Mouse (Mus musculus) 3134 (cell line): ENCODE data around the gene Fads3.

Source experiments
- DNase-seq: peaks from one replicate; pipeline ENCODE4 v3.0.0-alpha.2; 2011; ENCODE audit warnings: low spot score; ENCODE audit not compliant: insufficient read length; ENCODE audit errors: extremely low read depth

Gene Fads3

DNA sequence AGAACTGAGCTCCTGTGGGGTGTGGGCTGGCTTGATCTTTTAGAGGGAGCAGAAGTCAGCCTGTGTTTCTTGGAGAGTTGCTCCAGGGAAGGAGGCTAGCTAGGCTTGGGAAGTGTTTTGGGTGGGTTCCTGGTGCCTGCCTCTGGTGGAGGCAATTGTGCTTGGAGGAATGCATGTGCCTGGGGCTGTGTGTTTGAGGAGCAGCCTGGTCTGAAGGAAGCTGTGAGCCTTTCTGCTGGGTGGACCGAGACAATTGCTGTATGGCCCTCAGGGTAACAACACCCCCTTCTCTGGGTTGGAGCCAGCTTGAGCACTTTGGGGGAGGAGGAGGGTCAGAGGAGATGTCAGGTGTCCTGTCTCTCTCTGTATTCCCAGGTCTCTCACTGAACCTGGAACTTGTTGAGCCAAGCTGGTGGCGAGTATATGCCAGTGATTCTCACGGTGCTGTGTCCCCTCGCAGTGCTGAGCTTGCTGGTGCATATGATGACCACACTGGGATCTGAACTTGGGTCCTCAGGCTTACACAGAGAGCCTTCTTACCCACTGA lies 22.1 kb upstream of the Fads3 start:
- DNase-seq, result no peak

DNA sequence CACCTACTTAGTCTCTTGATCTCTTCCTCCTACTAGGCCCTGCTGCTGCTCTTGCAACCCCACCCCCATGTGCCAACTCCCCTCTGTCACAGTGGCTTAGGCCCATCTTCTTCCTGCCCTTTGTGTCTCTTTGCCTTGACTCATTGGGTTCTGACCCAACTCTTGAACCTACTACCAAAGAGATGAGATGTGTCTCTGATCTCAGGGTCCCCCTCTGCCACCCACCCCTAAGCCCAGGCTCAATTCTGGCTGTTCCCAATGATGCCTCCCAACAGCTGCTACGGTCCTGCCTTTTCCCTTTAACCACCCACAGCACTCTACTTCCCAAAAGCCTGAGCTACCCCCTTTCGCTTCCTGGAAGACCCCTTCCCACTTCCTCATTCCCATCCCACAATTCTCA lies 19.4 kb upstream of the Fads3 start:
- no peak for DNase-seq

DNA sequence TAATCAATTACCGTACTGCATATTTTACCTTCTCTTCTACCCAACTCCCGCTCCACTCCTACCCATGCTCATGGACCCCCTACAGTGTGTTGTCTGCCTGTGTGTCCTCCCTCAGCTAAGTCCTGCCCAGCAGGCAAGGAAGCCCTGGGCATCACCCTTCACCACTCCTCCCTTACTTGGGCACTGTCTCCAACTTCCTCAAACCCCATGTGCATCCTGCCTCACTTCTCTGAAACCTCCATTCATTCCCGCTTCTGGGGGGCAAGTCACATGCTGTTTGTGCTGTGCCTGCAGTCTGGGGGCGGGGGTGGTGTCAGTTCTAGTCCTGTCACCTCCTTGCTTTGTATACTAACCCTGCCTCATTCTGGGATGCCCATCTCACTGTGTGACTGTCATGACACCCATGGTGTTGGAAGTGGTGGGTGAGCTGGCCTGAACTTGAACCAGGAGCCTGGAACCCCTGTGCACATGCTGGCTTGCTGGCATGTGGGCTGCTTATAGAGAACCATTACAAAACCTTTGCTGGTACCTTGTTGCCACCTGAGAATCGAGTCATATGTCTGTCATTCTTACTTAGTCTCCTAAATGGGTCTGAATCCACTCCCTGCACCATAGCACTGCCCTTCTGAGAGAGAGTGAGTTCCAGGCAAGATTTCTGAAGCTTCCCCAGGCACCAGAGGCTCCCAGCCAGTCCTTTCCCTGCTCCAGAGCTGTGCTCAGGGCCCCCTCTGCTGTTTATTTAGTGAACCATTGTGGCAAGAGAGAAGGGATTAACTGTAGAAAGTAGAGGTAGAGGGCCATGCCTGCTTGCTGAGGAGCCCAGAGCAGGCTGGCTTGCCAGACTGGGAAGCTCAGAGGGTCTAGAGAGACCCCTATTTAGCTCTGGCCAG lies 18.7 kb upstream of the Fads3 start:
- DNase-seq, result no peak

DNA sequence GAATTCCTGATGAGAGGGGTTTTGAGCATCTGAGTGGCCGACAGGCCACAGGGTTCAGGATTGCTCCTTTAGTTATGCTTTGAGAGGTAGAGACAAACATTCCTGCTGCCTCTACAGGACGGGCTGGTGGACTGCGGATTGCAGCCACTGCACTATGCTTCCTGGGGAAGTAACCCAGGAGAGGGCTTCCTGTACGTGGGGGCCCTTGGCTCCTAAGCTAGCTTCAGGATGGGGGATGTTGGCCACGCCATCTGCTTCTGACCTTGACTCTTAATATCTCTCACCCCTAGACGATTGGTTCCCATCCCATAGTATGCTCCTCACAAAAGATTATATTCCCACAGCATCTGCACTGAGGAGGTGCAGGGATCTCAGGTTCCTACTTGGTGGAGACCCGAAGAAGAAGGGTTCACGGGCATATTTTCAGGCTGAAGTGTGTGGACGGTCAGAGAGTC lies 18.0 kb upstream of the Fads3 start:
- no peak for DNase-seq

DNA sequence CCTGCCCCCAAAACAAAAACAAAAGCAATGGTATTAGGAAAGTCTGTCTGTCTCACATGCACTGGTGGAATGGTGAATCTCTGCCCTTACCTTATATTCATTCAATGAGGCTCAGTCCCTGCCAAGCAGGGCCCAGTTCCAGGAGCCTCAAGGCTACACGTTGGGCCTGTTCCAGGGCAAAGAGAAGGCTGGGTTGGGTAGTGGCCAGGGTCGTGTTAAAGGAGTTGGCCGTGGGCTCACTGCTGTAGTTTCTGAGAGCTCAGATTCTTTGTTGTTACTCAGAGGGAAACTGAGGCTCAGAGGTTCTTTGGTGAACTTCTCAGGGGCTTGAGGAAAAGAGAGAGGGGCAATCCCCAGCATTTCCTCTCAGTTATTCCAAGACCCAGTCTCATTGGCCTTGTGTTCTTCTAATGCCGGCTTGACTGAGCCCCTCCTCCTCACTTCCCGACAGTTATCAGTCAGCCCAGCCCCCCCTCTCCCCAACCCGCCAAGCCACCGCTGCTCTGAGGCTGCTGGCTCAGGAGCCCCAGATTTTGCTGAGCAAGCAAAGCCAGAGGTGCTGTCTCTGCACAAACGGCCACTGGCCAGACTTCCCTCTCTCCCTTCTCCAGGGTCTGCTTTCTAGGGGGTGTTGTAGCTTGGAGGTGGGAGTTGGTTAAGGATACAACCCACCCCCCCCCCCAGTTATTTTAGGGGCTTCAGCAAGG lies 16.0 kb upstream of the Fads3 start:
- no peak for DNase-seq

DNA sequence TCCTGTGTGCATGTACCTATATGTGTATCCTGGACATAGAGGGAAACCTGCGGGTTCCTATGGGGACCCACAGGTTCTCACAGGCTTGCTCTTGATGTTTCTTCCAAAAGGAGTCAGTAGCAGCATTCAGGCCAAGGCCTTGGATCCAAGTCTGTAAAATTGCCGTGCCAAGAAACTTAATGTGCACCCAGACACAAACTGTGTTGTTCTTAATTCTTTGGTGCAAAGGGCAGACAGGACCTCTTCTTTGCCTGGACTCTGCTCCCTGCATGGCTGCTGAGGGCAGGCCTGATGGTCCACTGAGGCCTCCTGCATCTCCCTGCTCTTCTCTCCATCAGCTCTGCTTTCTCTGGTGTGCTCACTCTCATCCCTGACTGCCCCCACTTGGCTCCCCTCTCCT lies 11.6 kb upstream of the Fads3 start:
- no peak for DNase-seq

DNA sequence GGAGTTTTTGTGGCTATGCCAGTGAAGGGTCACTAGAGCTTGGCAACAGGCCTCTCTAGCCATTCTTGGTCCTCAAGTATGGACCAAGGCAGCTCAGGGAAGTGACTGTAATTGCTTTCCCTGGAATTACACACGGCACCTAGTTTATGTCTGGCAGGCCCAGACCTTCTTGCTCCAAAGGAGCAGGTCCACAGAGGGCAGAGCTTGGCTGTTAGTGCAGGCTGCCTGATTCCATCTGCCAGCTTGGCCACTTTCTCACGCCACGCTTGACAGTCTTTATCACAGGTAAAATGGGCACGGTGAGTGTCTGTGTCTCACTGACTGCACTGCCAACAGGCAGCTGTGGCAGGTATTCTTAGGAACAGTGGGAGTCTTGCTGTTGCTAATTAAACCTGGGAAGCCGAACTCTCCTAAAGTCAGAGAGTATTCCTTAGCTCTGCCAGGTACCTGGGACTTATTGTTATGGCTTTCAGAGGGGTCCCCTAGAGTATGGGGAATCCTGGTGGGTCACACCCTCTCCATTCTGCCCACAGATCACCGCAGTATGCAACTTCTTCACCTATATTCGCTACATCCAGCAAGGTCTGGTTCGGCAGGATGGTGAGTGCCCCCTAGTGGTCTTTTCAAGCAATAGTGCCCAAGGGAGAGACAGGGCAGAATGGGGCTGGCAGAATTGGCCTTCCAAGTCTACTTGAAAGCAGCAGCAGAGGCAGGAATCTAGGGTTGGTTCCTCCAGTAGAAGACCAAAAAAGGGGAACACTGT lies 8.0 kb upstream of the Fads3 start:
- no peak for DNase-seq

DNA sequence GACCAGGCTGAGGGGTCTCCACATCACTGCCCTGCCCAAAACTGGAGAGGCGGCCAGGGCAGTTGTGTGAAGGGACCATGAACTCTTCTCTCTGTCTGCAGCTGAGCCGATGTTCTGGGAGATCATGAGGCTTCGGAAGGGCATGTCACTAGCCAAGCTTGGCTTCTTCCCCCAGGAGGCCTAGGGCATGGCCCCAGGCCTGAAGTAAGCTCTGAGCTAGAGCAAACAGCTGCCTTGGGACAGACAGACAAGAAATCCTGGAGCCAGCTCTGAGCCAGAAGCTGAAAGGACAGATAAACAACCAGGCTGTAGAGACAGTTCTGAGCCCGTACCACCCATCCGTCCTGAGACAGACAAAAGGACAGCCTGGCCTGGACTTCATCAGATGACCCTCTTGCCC lies 7.0 kb upstream of the Fads3 start:
- no peak for DNase-seq

DNA sequence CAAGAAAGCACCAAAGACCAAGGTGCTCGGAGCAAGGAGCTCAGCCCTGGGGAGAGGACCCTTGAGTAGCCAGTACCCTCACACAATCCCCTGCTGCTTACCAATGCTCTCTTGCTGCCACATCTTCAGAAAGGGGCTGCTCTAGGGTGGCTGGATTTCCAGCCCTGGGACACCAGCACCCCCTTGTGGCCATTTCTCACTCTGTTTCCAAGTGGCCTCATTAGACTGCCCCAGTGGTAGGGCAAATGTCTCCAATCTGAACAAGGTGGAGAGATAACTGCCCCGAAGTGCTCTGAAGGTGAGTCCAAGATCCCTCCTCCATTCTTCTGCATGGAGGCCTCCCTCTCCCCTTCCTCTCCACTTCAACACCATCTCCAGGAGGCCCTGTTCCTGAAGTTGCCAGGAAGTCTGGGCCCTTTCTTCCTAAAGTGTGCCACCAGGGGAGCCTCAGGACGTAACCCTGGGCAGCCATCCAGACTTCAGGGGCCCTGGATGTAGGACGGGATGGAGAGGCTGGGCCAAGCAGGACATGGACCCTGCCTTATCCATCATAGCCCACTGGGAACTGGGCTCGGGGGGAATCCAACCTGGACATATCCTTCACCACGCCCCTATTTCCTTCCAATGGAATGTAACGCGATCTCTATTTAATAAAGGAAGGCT lies 6.5 kb upstream of the Fads3 start:
- peak; percentile 37 for DNase-seq

DNA sequence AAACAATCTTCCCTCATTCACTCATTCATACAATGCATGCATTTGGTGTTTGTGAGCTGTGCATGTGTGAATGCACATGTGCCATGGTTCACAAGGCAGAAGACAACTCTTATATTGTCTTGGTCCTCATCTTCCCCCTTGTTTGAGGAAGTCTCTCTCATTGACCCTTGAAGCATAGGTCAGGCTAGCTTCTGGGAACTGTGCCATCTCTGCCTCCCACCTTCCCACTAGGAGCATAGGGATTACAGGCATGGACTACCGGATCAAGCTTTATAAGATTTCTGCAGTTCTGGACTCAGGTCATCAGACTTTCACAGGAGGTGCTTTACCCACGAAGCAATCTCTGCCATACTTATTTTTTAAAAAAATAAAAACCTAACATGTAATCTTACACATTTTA lies 3.8 kb upstream of the Fads3 start:
- no peak for DNase-seq

DNA sequence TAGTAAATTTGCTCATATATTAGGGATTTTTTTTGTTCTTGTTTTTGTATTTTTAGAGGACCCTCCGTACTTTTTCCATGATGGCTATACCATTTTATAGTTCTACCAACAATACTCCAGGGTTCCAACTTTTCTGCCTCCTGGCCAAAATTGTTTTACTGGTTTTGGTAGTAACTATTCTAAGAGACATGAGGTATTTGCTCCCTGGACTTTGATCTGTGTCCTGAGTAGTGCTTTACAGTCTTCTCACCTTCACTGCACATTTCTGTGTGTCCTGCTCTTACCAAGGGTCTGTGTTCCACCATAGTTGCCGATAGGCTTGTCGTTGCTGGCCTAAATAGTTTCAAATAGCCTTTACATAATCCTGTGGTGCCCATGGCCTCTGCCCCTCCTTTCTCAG lies 3.0 kb upstream of the Fads3 start:
- no peak for DNase-seq

DNA sequence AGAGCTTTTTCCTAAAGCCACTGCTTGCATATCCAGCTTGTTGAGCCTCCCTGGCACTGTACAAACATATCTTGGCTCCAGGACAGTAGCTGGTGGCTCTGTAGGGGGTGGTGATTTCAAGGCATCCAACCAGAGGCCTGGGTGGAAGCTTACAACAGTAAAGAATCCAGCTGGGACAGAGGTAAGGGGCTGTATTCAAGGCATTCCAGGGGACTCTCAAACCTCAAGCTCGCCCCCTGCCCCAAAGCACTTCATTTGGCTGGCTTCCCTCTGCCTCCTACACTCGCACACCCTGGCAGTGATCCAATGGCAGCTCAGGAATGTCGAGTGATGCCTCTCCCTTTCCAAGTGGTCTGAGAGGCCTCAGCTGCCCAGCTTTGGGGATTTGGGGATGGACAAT lies 2.5 kb upstream of the Fads3 start:
- peak; percentile 53 for DNase-seq

DNA sequence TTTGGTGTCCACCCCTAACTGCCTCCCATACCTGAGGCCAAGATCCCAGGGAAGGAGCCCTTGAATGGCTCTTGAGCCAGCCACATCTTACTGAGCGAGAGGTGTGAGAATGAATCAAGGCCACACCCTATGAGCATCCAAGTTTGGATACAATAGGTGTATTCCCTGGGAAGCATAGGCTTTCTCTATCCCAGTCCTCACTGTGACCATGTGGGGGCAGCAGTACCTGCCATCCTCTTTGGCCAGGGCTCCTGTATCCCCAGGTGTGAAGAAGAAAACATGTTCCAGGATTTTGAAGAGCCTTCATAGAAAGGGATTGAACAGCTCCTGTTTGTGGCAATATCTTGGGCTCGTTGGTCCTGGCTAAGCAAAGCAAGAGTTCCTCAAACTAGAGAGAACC lies 1.8 kb upstream of the Fads3 start:
- DNase-seq, result no peak

DNA sequence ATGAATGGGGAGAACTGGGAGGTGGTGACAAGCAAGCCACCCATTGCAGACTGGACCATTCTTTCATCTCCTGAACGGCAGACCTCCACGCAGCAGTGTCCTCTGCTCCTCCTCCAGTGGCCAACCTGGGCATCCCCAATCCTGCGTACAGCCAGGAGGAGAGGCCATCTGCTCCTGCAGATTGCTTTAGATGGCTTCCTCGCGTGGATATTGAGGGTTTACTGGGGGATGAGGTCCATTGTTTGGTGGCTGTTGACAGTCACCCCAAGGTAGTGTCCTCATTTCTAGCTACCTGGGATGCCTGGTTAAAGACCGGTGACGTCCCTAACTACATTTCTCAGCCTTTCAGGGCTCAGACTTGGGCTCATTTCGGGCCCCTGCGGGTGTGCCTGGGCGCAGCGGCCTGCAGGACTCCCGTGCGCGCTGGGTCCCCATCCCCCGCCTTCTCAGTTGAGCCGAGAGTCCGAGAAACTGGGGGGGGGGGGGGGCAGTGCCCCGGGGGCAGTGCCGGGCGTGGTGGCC lies 442 bp upstream of the Fads3 start:
- DNase-seq, result no peak

DNA sequence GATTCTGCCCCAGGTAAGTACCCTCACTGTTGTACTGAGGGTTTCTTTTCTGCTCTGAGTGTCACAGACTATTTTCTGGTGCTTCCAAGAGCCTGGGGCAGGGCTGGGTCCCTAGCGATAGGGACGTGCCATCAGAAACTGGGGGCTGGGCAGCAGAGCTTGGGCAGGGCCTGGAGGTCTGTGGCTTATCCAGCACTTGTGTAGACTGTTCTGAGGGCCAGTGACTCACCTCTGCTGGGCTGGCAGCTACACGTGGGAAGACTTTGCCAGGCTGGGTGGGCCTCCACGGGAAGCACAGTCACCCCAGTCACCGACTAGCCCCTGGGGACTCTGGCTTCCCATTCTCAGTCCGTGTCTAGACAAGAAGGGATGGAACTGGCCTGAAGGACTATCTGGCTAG lies 863 bp downstream of the Fads3 start:
- peak; percentile 84 for DNase-seq

DNA sequence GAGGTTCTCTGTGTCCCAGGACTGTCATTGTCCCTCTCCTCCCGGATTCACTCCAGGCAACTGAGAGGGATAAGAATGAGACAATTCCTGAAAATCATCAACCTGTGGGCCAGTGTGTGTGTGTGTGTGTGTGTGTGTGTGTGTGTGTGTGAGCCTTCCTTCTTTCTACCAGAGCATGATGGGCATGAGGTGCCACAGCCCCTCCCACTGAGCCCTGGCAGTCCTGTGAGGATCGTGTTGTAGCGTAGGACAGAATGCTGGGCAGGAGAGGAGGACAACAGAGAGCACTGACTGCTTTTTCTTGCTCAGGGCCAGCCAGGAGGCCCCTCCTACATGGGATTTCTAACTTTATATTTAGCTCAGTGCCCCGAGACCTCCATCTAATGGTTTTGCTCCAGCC lies 1.4 kb downstream of the Fads3 start:
- no peak for DNase-seq

DNA sequence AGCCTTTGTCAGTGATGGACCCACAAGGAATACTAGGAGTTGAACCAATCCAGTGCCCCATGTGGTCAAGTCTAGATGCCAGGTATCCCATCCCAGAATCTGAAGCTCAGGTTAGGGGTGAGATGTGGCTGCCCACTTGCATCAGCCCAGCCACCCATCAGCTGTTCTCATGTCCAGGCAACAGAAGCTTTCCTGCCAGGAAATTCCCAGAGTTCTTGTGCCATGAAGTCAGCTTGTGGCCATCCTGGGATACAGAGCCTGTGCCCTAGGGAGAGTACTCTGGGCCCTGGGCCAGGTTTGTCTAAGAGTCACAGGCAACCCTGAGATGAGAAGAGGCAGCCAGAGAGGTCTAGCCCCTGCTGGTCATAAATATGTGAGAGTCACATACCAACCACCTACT lies 2.3 kb downstream of the Fads3 start:
- DNase-seq, result peak; percentile 74

DNA sequence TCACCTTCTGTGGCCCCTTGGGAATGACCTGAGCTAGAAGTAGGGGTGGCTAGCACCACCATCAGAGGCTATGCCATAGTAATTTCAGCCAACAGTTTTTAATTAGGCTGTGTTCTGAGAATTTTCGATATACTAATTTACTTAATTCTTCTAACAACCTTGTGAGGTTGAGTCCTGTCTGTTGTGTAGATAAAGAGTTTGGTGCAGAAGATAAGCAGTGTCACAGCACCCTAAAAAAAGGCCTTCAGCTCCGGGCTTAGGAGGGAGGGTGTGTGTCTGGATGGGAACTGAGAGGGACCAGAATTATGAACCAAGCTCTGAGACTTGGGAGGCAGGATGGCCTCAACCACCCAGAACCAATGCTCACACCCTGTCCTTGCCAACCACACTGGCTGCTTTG lies 4.3 kb downstream of the Fads3 start:
- no peak for DNase-seq

DNA sequence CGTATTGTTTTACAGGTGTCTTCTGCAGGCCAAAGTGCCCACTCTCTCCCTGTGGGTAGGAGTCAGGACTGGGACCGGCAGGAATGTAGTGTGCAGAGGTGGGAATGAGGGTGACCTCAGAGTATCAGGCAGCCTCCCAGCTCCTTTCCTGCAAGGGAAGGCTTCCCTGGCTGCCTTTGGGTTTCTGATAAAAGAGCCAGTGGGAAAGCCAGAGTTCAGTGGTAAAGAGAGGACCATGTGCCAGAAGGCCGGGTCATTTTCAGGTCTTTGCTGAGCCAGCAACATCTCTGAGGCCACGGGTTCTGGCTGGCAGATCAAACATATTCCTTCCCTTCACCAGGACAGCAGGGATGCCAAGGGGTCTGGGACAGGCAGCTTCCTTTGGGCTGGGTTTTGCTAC lies 5.0 kb downstream of the Fads3 start:
- DNase-seq, result no peak

DNA sequence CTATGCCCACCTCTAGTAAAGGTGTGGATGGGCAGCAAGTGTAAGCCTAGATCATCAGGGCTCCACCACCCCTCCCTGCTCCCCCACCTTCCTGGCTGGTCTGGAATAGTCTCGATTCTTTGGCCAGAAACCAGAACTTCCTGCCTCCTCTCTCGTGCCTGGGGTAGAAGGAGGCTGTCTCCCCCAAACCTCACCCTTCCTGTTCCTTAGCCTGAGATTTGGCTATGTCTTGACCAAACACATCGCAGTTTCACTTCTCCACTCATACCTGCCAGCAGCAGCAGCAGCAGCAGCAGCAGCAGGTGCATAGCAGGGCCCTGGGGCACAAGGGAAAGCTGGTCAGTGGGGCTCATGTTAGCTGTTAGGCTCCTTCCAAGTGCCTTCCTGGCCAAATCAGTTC lies 5.6 kb downstream of the Fads3 start:
- DNase-seq, result no peak
